Mouse (Mus musculus): Measurements from ENCODE around the gene Desi1. TPM values are rescaled to one million over a fixed set of nuclear protein-coding genes. Genes with fewer than 3 reads are reported as not detected.

The Desi1 gene
- total and polyA plus RNA-seq, 3 experiments, result 56.0 to 149 (median 101) TPM

DNA sequence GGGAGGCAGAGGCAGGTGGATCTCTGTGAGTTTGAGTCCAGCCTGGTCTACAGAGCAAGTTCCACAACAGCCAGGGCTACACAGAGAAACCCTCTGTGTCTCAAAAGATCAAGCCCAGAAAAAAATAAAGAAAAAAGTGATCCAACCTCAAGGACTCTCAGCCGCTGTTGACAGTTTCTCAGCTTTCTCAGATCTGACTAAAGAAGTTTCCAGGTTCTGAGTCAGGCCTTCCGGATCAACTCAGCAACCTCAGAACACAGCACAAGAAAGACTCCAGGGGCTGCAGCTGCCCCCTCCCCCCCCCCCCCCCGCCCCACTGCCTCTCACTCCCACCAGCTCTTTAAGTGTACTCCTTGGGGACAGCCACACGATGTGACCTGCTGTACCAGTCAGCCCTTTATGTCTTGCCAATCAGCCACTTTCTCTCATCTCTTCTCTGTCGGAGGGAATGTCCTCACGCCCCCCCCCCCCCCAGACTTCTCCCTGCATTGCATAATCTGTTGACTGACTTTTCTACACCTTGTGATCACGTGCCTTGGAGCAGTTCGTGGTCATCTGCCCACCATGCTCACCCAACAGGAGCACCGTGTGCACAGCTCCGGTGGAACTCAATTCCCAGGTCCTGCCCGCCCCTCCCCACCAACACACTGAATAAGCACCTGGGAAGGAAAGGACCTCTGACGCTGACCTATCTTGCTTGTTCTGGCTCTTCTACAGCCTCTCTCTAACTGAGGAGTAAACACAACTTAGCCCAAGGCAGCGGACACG lies 67.4 kb downstream of the Desi1 start:
- no peak for DNase-seq

DNA sequence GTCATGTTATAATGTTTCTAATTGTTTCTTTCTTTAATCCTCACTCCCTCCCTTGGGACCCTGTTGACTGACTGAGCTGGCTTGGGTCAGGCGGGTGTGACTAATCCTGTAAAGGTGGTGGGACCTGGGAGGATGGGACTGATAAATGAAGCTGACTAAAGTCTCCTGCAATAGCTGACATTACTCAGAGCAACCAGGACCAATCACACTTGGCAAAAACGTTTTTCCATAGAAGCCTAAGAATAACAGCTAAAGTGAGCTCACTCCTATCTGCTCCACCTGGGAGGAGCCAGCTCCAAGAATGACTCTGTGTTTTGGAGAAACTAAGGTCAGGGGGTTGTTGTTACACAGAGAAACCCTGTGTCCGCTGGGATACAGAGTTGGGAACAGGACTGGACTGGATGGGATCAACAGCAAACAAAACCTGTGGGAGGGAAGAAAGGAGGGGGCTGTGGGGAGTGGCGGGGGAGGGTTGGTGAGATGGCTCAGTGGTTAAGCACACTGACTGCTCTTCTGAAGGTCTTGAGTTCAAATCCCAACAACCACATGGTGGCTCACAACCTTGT lies 68.6 kb downstream of the Desi1 start:
- DNase-seq, result peak; percentile 54

DNA sequence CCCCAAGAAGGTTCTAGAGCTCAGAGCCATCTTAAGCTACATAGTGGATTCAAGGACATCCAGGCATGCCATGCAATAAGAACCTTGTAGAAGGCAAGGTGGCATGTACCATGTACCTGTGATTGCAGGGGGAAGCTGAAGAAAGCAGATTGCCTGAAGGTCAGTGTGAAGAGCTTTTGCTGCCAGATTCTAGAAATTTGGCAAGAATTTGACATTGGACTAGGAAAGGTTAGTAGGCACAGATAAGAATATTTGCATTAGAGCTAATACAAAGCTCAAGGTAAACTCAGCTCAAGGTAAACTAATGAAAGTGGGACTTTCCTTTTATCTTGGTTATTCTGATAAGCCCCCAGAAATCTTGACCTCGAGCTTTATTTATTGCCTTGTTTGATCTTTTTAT lies 69.4 kb downstream of the Desi1 start:
- DNase-seq, result no peak

DNA sequence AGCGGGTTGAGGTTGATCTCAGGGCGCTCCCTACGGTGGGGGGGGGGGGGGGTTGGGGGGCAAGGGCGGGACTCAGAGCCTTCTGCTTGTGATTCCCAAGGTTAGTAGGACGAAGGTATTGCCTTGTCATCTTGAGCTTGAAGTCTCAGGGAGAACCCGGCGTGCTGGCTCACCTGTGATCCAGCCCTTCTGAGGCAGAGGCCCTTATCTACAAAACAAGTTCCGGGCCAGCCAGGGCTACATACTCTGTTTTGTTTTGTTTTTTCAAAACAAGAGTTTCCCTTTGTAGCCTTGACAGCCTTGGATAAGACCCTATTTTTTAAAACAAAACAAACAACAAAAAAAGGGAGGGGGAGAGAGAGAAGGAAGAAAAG lies 72.6 kb downstream of the Desi1 start:
- DNase-seq, result no peak

DNA sequence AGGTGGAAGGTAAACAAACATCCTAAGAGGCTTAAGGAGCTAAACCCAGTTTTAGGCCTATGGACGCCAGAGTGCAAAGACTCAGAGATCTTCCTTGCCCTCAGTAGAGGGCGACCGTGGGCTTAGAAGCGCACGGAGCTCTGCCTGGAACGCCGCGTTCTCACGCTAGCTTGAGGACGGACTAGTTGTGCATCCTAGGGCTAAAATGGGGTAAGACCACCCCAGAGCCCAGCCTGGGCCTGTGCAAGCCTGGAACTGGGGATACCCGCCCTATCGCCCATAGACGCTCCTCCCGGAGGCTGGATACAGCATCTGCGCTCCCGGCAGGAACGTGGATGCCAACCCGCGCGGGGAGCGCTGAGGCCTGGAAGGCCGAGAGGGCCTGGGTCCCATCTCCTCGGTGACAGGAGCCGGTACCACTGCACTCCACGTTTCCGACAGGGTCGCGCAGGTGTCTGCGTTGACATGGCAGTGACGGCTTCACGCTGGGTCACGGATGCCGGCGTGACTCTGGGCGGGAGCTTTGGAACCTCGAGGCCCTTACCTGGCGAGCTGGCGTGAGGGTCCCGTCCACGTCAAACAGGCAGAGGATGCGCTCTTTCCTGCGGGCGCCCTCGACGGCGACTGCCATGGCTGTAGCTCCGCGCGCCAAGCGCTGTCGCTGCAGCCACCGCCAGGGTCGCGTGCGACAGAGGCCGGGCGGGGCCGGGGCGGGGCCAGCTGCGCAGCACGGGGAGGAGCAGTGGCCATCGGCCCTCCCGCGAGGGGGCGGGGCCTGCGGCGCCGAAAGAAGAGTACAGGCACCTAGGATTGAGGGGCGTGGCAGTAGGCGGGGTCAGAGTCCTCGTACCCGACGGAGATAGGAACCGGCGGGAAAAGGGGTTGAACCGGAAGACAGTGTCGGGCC lies 73.2 kb downstream of the Desi1 start, which contains the start of gene Pmm1:
TSS of gene Pmm1 (minus strand) at position 760 of the 907 bp plus-strand sequence.
- DNase-seq, result peak; percentile 99

DNA sequence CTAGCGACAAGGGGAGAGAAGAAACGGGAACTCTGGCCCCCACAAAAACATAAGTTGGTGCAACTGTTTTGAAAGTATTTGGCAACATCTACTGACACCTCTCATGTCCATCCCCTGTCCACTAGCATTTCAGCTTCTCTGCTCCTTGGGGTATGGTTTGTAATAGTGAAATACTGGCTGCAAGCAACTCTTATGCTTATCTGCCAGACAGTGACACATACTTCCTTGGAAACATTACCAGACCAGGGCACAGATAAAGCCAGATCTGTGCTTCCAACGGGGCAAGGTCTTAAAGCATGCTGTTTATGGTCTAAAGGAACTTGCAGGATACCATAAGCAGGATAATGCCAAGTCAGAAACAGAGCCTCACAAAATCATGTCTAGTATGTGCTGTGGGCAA lies 74.8 kb downstream of the Desi1 start:
- peak; percentile 41 for DNase-seq

DNA sequence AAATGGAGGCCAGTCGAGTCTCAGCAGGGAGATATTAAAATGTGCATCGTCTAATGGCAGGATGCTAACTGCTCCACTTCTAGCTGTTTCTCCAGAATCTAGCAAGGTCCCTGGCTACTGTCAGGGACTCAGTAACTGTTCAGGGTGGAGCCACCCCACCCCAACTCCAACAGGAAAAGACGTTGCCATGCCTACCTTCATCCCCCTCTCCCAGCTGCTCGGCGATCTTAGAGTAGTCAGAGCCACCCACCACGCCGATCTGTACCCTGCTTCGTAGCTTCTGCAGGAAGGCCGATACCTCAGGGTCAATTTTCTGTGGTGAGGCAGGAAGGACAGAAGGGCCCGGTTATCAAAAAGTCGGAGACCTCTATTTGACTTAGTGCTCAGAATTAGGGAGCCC lies 76.1 kb downstream of the Desi1 start:
- no peak for DNase-seq

DNA sequence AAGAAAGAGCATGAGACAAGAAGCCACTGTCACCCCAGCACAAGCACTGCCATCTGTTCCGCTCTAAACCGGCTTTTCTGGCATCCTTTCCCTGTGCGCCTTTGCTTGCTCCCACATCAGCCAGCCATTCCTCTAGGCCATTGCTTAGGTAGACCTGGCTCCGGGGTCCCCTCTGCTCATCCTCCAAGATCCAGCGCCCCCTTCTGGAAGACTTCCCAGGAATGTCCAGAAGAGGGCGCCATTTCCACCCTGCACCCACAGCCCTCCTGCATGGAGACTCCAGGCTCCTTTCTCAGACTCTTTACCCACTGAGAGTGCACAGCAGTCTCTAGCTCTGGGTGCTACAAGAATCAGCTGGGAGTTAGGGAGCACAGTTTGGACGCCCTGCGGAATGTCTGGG lies 77.2 kb downstream of the Desi1 start:
- peak; percentile 34 for DNase-seq

DNA sequence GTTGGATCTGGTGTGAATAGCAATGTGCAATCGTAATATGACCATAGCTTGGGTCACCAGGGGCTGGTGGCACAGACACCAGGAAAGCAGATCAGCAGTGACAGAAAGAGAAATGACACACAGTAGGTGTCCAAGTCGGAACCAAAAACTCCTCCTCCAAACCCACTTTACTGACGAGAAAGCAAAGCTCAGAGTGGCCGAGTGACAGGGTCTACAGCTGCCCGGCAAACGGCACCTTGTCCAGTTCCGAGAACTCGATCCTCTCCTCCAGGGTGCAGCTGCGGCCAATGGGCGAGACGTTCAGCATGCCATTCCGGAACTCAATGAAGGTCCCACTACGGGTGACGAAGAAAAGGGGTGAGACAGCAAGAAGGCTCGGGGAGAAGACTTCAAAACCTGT lies 78.2 kb downstream of the Desi1 start:
- DNase-seq, result no peak

DNA sequence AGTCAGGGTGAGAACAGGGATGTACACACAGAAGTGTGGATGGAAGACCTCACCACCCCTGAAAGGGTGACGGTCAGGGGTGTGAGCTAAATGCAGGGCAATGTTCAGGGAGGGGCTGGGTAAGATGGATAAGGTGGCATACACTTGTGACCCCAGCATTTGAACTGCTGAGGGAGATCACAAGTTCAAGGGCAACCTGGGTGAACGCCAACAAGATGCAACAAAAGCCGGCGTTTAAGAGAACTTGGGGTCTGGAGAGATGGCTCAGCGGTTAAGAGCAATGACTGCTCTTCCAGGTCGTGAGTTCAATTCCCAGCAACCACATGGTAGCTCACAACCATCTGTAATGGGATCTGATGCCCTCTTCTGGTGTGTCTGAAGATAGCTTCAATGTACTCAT lies 78.9 kb downstream of the Desi1 start:
- DNase-seq, result no peak

DNA sequence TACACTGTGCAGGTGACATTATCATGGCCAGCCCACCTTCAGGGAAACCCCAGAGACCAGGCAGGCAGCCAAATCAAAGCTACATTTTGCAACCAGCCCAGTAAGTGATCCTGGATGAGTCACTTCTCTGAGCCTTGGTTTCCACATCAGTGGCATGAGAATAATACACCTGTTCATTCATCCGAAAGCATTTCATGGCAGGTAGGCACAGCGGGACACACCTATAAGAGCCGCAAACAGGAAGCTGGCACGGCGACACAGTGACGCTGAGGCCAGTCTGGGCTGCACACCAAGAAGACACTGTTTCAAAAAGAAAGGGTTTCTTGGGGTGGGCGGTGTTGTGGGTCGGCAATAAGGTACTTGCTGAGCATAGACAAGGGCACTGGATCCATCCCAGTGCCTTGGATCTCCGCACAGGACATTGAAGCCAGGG lies 79.5 kb downstream of the Desi1 start:
- DNase-seq, result no peak

DNA sequence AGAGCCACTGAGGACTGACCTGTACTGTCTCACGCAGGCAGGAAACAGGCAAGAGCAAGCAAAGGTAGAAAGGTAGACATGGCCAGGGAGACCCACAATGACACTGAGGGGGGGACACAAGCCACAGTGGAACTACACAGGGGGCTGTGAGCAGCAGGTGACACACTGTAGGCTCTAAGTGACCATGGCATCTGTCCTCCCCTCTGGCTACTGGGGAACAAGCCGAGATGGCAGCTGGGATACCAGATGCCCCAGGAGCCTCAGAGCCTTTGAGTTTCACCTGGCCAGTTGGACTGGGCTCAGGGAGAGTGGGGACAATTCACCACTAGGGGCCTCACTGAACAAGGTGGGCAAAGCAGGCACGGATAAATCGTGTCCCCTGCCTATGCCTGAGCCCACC lies 81.4 kb downstream of the Desi1 start:
- no peak for DNase-seq

DNA sequence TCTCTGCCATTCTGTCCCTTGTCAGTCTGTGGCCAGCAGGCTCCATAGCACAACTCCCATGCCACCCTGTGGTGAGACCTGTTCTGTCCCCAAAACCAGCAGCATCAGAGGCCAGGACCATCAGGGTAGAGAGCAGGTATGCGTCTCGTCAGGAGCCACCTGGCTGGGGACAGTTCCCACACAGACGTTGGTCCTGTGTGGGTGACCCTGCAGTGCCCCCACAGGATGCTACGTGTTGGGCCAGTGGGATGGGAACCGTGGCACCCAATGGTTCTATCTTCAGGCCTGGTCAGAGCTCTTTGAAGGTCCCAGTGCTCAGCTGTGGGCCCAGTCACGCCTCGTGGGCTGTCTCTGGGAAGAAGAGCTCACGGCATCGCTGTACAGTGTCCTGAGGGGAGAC lies 82.5 kb downstream of the Desi1 start:
- DNase-seq, result no peak

DNA sequence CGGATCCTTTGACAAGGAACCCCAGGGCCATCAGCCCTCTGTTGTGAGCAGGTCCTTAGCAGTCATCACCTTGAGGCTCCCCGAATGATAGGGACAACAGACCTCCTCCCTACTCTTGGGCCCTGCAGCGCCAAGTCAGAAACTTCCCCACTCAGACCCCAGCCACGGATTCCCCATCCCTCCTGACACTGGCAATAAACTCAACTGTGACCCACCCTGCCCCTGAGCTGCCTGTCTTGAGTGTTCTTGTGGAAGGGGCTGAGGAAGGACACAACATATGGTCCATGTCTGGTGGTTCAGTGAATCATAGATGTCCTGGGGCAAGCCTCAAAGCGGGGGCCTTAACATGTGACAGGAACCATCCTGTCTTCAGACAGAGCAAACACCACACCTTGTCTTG lies 82.9 kb downstream of the Desi1 start:
- DNase-seq, result no peak

DNA sequence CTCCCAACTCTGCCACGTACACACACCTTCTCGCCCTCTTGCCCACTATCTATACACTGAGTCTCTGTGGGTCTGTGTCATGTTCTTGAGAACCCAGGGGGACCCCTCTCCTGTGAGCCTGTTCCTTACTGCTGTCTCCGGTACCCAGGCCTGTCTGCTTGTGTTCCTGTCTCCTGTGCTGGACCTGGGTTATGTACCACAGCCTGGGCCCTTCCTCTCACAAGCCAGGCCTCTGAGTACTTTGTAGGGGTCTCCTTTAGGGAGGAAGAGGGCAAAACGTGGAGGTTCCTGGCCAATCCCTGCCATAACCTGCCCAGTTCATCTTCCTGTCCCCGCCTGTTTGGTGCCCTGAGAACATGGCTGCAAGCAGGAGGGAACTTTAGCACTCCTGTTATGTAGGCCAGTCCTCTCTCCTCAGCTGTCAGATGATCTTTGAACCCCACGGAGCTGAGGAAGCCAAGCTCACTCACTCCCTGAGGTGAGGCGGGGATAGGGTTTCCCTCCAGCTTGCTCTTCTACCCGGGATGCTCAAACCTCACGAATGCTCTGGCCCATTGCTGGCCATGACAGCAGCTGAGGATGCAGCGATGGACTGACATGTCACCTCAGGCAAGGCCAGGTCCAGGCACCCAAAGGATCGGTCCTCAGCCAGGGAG lies 84.1 kb downstream of the Desi1 start:
- DNase-seq, result no peak

DNA sequence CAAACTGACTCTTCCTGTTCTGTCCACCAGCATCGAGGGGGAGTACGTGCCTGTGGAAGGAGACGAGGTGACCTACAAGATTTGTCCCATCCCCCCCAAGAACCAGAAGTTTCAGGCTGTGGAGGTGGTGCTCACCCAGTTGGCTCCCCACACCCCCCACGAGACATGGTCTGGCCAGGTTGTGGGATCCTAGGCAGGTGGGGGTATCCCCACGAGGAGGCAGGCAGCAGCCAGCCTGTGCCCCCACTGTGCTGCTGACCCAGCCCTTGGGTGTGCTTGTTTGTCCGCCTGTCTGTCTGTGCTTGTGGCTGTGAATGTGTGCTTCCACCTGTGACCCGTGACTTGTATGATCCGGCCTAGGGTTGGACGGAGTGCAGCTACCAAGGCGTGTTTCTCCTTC lies 84.6 kb downstream of the Desi1 start:
- no peak for DNase-seq

DNA sequence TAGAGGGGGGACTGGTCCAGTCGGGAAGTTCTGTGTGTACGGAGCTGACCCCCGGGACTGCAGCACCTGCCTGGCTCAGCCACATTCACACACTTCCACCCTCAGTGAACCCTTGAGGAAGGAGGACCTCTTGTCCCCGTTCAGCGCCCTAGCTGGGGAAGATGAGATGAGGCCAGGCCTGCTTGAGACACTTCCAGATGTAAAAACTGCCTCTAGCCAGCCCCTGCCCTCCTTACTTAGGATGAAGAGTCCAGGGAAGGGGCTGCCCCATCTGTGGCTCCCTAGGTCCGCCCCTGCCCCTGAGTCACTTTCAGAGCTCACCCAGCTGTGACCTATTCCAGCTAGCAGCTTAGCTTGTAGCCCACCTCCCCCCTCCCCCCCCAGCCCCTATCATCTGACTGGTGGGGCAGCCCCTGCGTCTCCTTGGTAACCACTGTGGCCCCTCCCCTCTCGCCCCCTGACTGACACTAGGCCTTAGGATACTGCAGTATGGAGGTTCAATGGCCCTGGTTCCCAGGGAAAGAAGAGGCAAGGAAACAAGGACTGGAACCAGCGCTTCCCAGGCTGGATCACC lies 90.4 kb downstream of the Desi1 start:
- no peak for DNase-seq

Other genes starting within 250 kb of the Desi1 start
- 100 to 1,000 TPM in 1 of 2 experiments, 10 to 100 TPM in 1; 35.0 to 100 TPM for gene Tef, start 231.4 kb downstream of the Desi1 start, total RNA-seq (2021)
- gene Tef, start 231.4 kb downstream of the Desi1 start, polyA plus RNA-seq (2012; rRNA removed), result 35.0 and 69.3 TPM in 2 replicates
- 100 to 1,000 TPM in 1 of 2 experiments, 10 to 100 TPM in 1; 96.0 to 102 TPM for gene Tob2, start 175.1 kb downstream of the Desi1 start, total RNA-seq (2021)
- gene Tob2, start 175.1 kb downstream of the Desi1 start, polyA plus RNA-seq (2012; rRNA removed), result 69.9 and 76.1 TPM in 2 replicates
- gene Phf5a, start 162.0 kb downstream of the Desi1 start, total RNA-seq (2021), result 10 to 100 TPM; 59.6 to 59.8 TPM
- gene Phf5a, start 162.0 kb downstream of the Desi1 start, polyA plus RNA-seq (2012; rRNA removed), result 27.7 and 37.1 TPM in 2 replicates
- gene Aco2, start 161.6 kb downstream of the Desi1 start, total RNA-seq (2021), result 1,000 to 10,000 TPM; 1,000 to 1,044 TPM
- 391 and 396 TPM in 2 replicates for gene Aco2, start 161.6 kb downstream of the Desi1 start, polyA plus RNA-seq (2012; rRNA removed)
- gene Polr3h, start 107.6 kb downstream of the Desi1 start, total RNA-seq (2021), result 10 to 100 TPM; 15.6 to 34.4 TPM
- gene Polr3h, start 107.6 kb downstream of the Desi1 start, polyA plus RNA-seq (2012; rRNA removed), result 16.7 and 17.5 TPM in 2 replicates
- 10 to 100 TPM; 10.1 to 19.5 TPM for gene Csdc2, start 97.1 kb downstream of the Desi1 start, total RNA-seq (2021)
- gene Csdc2, start 97.1 kb downstream of the Desi1 start, polyA plus RNA-seq (2012; rRNA removed), result 33.6 and 50.1 TPM in 2 replicates
- gene Pmm1, start 72.9 kb downstream of the Desi1 start, total RNA-seq (2021), result 10 to 100 TPM; 70.6 to 74.8 TPM
- gene Pmm1, start 72.9 kb downstream of the Desi1 start, polyA plus RNA-seq (2012; rRNA removed), result 114 and 118 TPM in 2 replicates
- gene 1700029P11Rik, start 53.3 kb downstream of the Desi1 start, total RNA-seq (2021), result not detected
- not detected in 2 replicates for gene 1700029P11Rik, start 53.3 kb downstream of the Desi1 start, polyA plus RNA-seq (2012; rRNA removed)
- gene Xrcc6, start 46.0 kb downstream of the Desi1 start, total RNA-seq (2021), result 10 to 100 TPM; 73.2 to 87.0 TPM
- 23.8 and 27.6 TPM in 2 replicates for gene Xrcc6, start 46.0 kb downstream of the Desi1 start, polyA plus RNA-seq (2012; rRNA removed)
- 10 to 100 TPM; 84.9 to 91.7 TPM for gene Snu13, start 13.7 kb upstream of the Desi1 start, total RNA-seq (2021)
- gene Snu13, start 13.7 kb upstream of the Desi1 start, polyA plus RNA-seq (2012; rRNA removed), result 61.5 and 68.6 TPM in 2 replicates
- gene 4930407I10Rik, start 25.3 kb upstream of the Desi1 start, total RNA-seq (2021), result not detected
- gene 4930407I10Rik, start 25.3 kb upstream of the Desi1 start, polyA plus RNA-seq (2012; rRNA removed), result not detected in 2 replicates
- gene Mei1, start 36.1 kb upstream of the Desi1 start, total RNA-seq (2021), result 1 to 10 TPM in 1 of 2 experiments, under 1 TPM in 1; 0.35 to 3.2 TPM
- gene Mei1, start 36.1 kb upstream of the Desi1 start, polyA plus RNA-seq (2012; rRNA removed), result not detected in 2 replicates
- 1 to 10 TPM; 6.2 to 8.5 TPM for gene Ccdc134, start 94.1 kb upstream of the Desi1 start, total RNA-seq (2021)
- gene Ccdc134, start 94.1 kb upstream of the Desi1 start, polyA plus RNA-seq (2012; rRNA removed), result 20.7 and 26.5 TPM in 2 replicates
- gene Srebf2, start 113.3 kb upstream of the Desi1 start, total RNA-seq (2021), result 100 to 1,000 TPM in 1 of 2 experiments, 10 to 100 TPM in 1; 93.2 to 101 TPM
- gene Srebf2, start 113.3 kb upstream of the Desi1 start, polyA plus RNA-seq (2012; rRNA removed), result 232 and 261 TPM in 2 replicates
- under 1 TPM in 1 of 2 experiments, not detected in 1; 0.69 TPM for gene Shisa8, start 179.0 kb upstream of the Desi1 start, total RNA-seq (2021)
- 1.3 and 2.5 TPM in 2 replicates for gene Shisa8, start 179.0 kb upstream of the Desi1 start, polyA plus RNA-seq (2012; rRNA removed)
- gene Tnfrsf13c, start 190.5 kb upstream of the Desi1 start, total RNA-seq (2021), result not detected
- 0.08 and 0.15 TPM in 2 replicates for gene Tnfrsf13c, start 190.5 kb upstream of the Desi1 start, polyA plus RNA-seq (2012; rRNA removed)
- gene Cenpm, start 210.9 kb upstream of the Desi1 start, total RNA-seq (2021), result 1 to 10 TPM in 1 of 2 experiments, under 1 TPM in 1; 0.93 to 1.9 TPM
- gene Cenpm, start 210.9 kb upstream of the Desi1 start, polyA plus RNA-seq (2012; rRNA removed), result 11.0 and 11.1 TPM in 2 replicates
- gene 1500009C09Rik, start 218.5 kb upstream of the Desi1 start, total RNA-seq (2021), result under 1 TPM; 0.31 to 0.32 TPM
- 0.23 and 0.26 TPM in 2 replicates for gene 1500009C09Rik, start 218.5 kb upstream of the Desi1 start, polyA plus RNA-seq (2012; rRNA removed)
- 1 to 10 TPM; 2.9 to 4.7 TPM for gene Sept3, start 241.0 kb upstream of the Desi1 start, total RNA-seq (2021)
- 2.1 and 2.9 TPM in 2 replicates for gene Sept3, start 241.0 kb upstream of the Desi1 start, polyA plus RNA-seq (2012; rRNA removed)

Data from adrenal gland, adult 2 months (tissue).